Mouse (Mus musculus) thymus, adult 2 months (tissue): Measurements from ENCODE around the gene Ggta1.

Experiments used
- CTCF ChIP-seq: fragments of 200-500 bp; IDR thresholded peaks from 2 replicates; pipeline ENCODE4 v1.5.1; 2012; ENCODE audit warnings: mild to moderate bottlenecking, control low read depth, low read length, moderate library complexity, borderline replicate concordance; ENCODE audit not compliant: control insufficient read depth, poor library complexity, insufficient read depth; ENCODE audit errors: extremely low read depth
- POLR2A ChIP-seq: fragments of 200-500 bp; IDR thresholded peaks from 2 replicates; pipeline ENCODE4 v1.6.1; 2012; ENCODE audit warnings: mild to moderate bottlenecking, low read length, control low read depth, moderate library complexity; ENCODE audit not compliant: control insufficient read depth, poor library complexity, insufficient read depth; ENCODE audit errors: extremely low read depth

GRCm38 (mm10) chr2:35428615-35429300 is 34.3 kb downstream of the Ggta1 start:
- TF ChIP-seq CTCF (no peak), POLR2A (no peak)
